Mouse (Mus musculus) kidney, postnatal 0 days (tissue): Measurements from ENCODE around the gene Agfg1. TPM values are rescaled to one million over a fixed set of nuclear protein-coding genes. Genes with fewer than 3 reads are reported as not detected.

Source experiments
- ATAC-seq: fragments of 200-750 bp; cut with Nextera tagmentation; replicated peaks from 2 replicates; pipeline ENCODE4 v1.8.0; 2017; ENCODE audit warnings: low read depth, moderate number of reproducible peaks, moderate TSS enrichment, moderate library complexity; ENCODE audit not compliant: low FRiP score
- DNase-seq: peaks from one replicate; pipeline ENCODE4 v3.0.0-alpha.2; 2016; ENCODE audit warnings: low spot score
- H3K27ac ChIP-seq: fragments of 300-500 bp; sonication (generic); 2 replicates; pipeline ENCODE4 v1.5.1; 2014; ENCODE audit warnings: mild to moderate bottlenecking
- H3K27me3 ChIP-seq: fragments of 300-500 bp; sonication (generic); 2 replicates; pipeline ENCODE4 v1.6.1; 2014; ENCODE audit warnings: low read length, mixed read lengths; ENCODE audit not compliant: insufficient read depth
- H3K36me3 ChIP-seq: fragments of 300-500 bp; sonication (generic); 2 replicates; pipeline ENCODE4 v1.6.1; 2014; ENCODE audit warnings: low read length, mixed read lengths; ENCODE audit not compliant: insufficient read depth
- H3K4me1 ChIP-seq: fragments of 300-500 bp; sonication (generic); replicated peaks from 2 replicates; pipeline ENCODE4 v1.6.1; 2014; ENCODE audit warnings: antibody characterized with exemption, low read length, mixed read lengths; ENCODE audit not compliant: insufficient read depth
- H3K4me2 ChIP-seq: fragments of 300-500 bp; sonication (generic); 2 replicates; pipeline ENCODE4 v1.6.1; 2014; ENCODE audit warnings: mild to moderate bottlenecking, low read length, moderate library complexity, mixed read lengths
- H3K4me3 ChIP-seq: fragments of 300-500 bp; sonication (generic); replicated peaks from 2 replicates; pipeline ENCODE4 v1.5.1; 2014; ENCODE audit warnings: low read depth, low read length
- H3K9ac ChIP-seq: fragments of 300-500 bp; sonication (generic); 2 replicates; pipeline ENCODE4 v1.6.1; 2014; ENCODE audit warnings: low read depth, low read length
- H3K9me3 ChIP-seq: fragments of 300-500 bp; sonication (generic); replicated peaks from 2 replicates; pipeline ENCODE4 v1.6.1; 2016; ENCODE audit warnings: low read length, inconsistent platforms, mixed read lengths
- CTCF ChIP-seq: IDR thresholded peaks from 2 replicates; pipeline ENCODE4 v1.5.1; 2016; ENCODE audit warnings: antibody characterized with exemption, low read depth, mild to moderate bottlenecking, moderate library complexity
- WGBS: fragments of 180-500 bp; shearing (Covaris S2); extraction: QIAGEN DNeasy Blood & Tissue Kit; methylation state at CpG from one replicate; pipeline ENCODE4 v1.1.7; 2014; 5-methylcytosine and 5-hydroxymethylcytosine counted together
- polyA plus RNA-seq: library from polyadenylated mRNA; unstranded; fragments of >200 nt; fragmentation: Nextera tagmentation; extraction: Ambion mirVana; gene quantifications from 2 replicates; pipeline ENCODE4 v1.2.1, GENCODE M21; 2015

Agfg1 gene
- polyA plus RNA-seq, 1 experiment from 2014 or later = 23.5 TPM

DNA sequence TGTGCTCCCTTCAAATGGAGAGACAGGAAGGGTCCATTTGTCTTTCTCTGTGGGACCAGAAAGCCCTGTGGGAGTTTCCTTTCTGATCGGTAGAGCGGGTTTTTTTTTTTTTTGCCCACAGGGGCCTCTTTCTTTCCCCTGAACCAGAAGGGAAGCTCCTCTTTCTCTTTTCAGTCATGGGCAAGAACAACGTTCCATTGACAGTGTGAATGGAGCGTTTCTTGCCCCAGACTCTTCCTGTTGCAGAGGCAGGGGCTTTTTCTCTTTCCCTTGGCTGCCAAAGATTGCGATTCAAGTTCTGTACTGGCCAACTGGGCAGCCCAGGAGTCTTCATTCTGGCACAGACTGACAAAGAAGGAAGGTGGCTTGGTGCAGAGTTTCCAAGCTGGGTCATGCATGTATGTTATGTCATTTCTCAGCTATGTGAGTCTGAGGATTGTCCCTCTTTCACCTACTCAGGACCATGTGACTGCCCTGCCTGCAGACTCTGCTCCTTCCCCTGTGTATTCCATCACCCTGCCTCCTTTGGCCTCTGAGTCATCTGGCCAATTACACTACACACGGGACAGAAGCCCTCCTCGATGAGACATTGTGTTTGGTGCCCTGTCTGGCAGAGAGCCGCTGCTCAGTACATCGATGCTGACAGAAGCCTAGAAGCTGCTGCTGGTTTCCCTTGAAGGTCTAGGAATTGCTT lies 7.6 kb upstream of the Agfg1 start:
- Histone ChIP-seq H3K9ac (no peak overlapping the region), H3K36me3 (no peaks in the 10 kb centered on the region), H3K27ac (no peak overlapping the region), H3K9me3 (no peaks in the 10 kb centered on the region), H3K4me1 (peaks cover 3% of the 10 kb centered on the region; the same call in 1 of the 2 replicates), H3K4me3 (no peak overlapping the region), H3K27me3 (no peaks in the 10 kb centered on the region), H3K4me2 (no peak overlapping the region)
- 59% methylated on average over 9 of the region's 9 CpGs for WGBS
- ATAC-seq (peak; percentile 96), DNase-seq (peak; percentile 29)
- TF ChIP-seq CTCF = no peak

DNA sequence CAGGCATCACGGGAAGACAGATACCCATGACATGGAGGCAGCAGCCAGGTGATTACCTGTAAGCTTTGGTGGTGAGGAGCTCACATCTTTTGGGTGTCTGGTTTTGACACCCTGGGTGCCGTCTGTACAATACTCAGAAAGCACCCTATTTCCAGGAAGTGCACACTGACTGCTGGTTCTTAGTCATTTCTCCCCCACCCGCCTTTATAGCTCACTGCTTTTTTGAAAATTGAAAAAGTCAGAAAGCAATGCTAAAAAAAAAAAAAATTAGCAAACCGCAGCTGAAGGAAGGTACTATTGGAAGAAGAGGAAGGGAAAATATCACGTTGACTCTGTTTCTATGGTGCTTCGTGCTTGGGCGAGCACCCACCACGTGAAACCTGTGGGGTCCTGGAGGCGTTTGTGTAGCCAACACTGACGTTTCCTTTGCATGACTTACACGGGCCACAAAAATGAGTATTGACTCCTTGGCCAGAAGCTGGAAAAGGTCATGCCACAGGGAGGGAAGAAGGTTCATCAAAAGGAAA lies 6.7 kb upstream of the Agfg1 start:
- Histone ChIP-seq H3K27me3 (no peaks in the 10 kb centered on the region), H3K9ac (no peak overlapping the region), H3K4me2 (no peak overlapping the region), H3K36me3 (no peaks in the 10 kb centered on the region), H3K4me1 (peaks cover 3% of the 10 kb centered on the region; the same call in 1 of the 2 replicates), H3K4me3 (no peak overlapping the region), H3K9me3 (no peaks in the 10 kb centered on the region), H3K27ac (no peak overlapping the region)
- ATAC-seq (no peak), DNase-seq (no peak)
- no peak for TF ChIP-seq CTCF
- 46% methylated on average over 11 of the region's 11 CpGs for WGBS

DNA sequence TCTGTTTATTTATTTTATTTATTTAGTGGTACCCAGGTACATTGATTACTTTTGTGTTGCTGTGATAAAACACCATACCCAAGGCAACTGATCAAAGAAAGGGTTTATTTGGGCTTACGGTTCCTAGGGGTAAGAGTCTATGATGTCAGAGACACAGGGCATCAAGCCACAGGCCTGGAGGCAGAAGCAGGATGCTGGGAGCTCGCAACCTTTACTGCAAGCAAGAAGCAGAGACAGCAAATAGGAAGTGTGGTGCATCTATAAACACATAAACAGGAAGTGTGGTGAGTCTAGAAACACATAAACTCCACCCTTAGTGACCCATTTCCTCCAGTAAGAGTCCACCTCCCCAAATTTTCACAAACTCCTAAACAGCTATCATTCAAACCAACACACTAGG lies 5.8 kb upstream of the Agfg1 start:
- ATAC-seq = no peak
- no peak overlapping the region for H3K27ac ChIP-seq
- WGBS = 91% methylated on average over 2 of the region's 2 CpGs
- no peak for TF ChIP-seq CTCF
- H3K36me3 ChIP-seq = no peaks in the 10 kb centered on the region
- DNase-seq = no peak
- H3K27me3 ChIP-seq = no peaks in the 10 kb centered on the region
- peaks cover 3% of the 10 kb centered on the region for H3K4me1 ChIP-seq
- H3K4me2 ChIP-seq = no peak overlapping the region
- H3K9me3 ChIP-seq = no peaks in the 10 kb centered on the region
- no peak overlapping the region for H3K9ac ChIP-seq
- H3K4me3 ChIP-seq = no peak overlapping the region

DNA sequence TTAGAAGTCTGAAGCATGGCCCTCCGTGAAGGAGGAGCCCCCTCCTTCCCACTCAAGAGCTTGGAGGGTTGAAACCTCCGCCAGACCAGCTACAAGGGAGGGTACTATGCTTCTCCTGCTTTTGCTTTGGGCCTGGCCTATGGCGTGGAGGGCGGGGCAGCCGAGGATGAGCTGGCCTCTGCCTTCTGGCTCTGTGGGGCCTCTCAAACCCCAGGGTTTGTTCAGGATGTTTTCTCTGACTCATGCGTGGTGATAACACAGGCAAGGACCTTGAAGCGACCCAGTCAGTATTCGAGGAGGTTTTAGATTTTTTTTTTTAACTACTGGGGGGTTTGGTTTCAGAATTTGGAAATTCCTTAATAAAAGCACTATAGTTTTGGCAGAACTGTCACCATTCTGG lies 4.7 kb upstream of the Agfg1 start:
- no peaks in the 10 kb centered on the region for H3K27me3 ChIP-seq
- peaks cover 7% of the 10 kb centered on the region for H3K4me1 ChIP-seq
- DNase-seq (no peak), ATAC-seq (no peak)
- H3K9me3 ChIP-seq = no peaks in the 10 kb centered on the region
- no peak overlapping the region for H3K9ac ChIP-seq
- no peak overlapping the region for H3K4me2 ChIP-seq
- WGBS = 67% methylated on average over 8 of the region's 8 CpGs
- H3K36me3 ChIP-seq = no peaks in the 10 kb centered on the region
- H3K27ac ChIP-seq = no peak overlapping the region
- no peak for TF ChIP-seq CTCF
- H3K4me3 ChIP-seq = no peak overlapping the region

DNA sequence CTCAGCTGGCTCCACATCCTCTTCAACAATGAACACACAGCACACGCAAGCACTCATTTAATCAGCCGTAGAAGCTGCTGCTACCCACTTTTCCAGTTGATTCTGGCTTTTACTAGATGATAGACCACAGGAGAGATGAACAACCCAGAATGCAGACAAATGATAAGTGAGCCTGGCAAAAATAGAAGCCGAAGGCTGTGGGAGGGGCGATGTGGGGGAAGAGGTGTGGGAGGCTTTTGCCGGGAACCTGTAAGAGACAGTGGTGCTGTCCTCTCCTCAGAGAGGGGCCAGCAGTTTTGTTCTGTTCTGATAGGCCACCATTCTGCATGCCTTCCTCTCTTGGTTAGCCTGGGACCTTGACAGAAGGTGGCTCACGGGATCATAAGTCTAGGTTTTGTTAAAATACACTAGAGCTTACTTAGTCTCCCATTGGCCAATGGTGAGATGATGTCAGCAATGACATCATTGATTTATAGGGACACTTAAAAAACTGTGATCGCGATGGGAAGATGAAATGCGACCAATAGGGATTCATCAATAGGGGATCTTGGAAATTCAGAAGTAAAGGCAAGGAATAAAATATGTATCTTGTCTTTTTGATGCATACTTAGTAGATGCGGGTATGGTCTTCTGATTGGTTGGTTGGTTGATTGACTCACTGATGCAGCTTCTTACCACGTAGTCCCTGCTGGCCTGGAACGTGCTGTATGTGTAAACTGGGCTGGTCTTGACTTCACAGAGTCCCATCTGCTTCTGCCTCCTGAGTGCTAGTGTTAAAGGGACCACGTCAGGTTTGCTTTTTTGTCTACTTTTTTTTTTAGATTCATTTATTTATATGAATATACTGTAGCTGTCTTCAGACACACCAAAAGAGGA lies 2.7 kb upstream of the Agfg1 start:
- DNase-seq = no peak
- H3K9me3 ChIP-seq = no peaks in the 10 kb centered on the region
- H3K4me3 ChIP-seq = no peak overlapping the region
- WGBS = 78% methylated on average over 13 of the region's 13 CpGs
- no peak overlapping the region for H3K9ac ChIP-seq
- no peak for TF ChIP-seq CTCF
- H3K27ac ChIP-seq = no peak overlapping the region
- no peaks in the 10 kb centered on the region for H3K27me3 ChIP-seq
- H3K4me2 ChIP-seq = no peak overlapping the region
- no peaks in the 10 kb centered on the region for H3K36me3 ChIP-seq
- no peak for ATAC-seq
- H3K4me1 ChIP-seq = peaks cover 16% of the 10 kb centered on the region

DNA sequence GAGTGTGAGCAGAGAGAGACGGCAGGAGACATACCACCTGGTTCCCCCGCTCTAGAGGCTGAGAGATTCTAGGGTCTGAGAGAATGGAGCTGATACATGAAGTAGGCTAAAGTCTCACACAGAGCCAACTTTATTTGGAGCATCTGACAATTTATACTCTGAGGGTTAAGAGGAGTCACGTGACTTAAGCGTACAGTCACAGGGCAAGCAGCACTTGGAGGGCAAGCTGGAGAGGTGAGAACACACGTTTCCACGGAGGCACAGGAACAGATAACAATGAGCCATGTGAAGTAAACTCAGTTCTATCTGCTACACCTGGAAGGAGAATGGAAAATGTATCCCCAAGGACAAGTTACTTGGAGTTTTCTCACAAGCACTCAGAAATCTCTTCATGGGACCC lies 1.7 kb upstream of the Agfg1 start:
- ATAC-seq (no peak), DNase-seq (no peak)
- H3K36me3 ChIP-seq = no peaks in the 10 kb centered on the region
- no peak overlapping the region for H3K9ac ChIP-seq
- no peak overlapping the region for H3K4me2 ChIP-seq
- no peak overlapping the region for H3K4me3 ChIP-seq
- WGBS = 77% methylated on average over 6 of the region's 6 CpGs
- H3K4me1 ChIP-seq = peaks cover 16% of the 10 kb centered on the region
- no peak for TF ChIP-seq CTCF
- H3K27ac ChIP-seq = no peak overlapping the region
- H3K27me3 ChIP-seq = no peaks in the 10 kb centered on the region
- H3K9me3 ChIP-seq = no peaks in the 10 kb centered on the region
